Mouse (Mus musculus) MEL (cell line): ENCODE measurements around the gene Zdhhc12. TPM values are rescaled to one million over a fixed set of nuclear protein-coding genes. Genes with fewer than 3 reads are reported as not detected.

Experiments used
- DNase-seq: peaks from one replicate; pipeline ENCODE4 v3.0.0; 2011; ENCODE audit warnings: low read depth, low spot score
- H3K27ac ChIP-seq: 2 replicates; pipeline ENCODE4 v1.5.1; 2012; ENCODE audit warnings: low read depth, mild to moderate bottlenecking, control low read depth, low read length, moderate library complexity; ENCODE audit not compliant: control insufficient read depth
- H3K27me3 ChIP-seq, 2 experiments: fragments of 150-350 bp in 1 of 2; sonication (generic) in 1 of 2; 2 replicates each; pipeline ENCODE4 v1.6.1; 2012; ENCODE audit warnings: low read length in 2 of 2, mild to moderate bottlenecking in 2 of 2, improper control_type of control experiment in 1 of 2, moderate library complexity in 1 of 2; ENCODE audit not compliant: insufficient read depth in 2 of 2, control insufficient read depth in 1 of 2
- H3K36me3 ChIP-seq, 2 experiments: 2 replicates each; pipeline ENCODE4 v1.6.1; 2012 to 2014; ENCODE audit warnings: low read length in 2 of 2, improper control_type of control experiment in 1 of 2, inconsistent platforms in 1 of 2, mild to moderate bottlenecking in 1 of 2; ENCODE audit not compliant: insufficient read depth in 2 of 2, control insufficient read depth in 1 of 2
- H3K4me1 ChIP-seq, 2 experiments: fragments of 150-350 bp in 1 of 2; sonication (generic) in 1 of 2; 2 replicates each; pipeline ENCODE4 v1.6.1; 2012; ENCODE audit warnings: low read length in 2 of 2, improper control_type of control experiment in 1 of 2, mild to moderate bottlenecking in 1 of 2; ENCODE audit not compliant: insufficient read depth in 2 of 2, control insufficient read depth in 1 of 2
- H3K4me3 ChIP-seq, 2 experiments: fragments of 150-350 bp in 1 of 2; sonication (generic) in 1 of 2; 2 replicates each; pipeline ENCODE4 v1.5.1; 2012; ENCODE audit warnings: low read depth in 2 of 2, low read length in 2 of 2, mild to moderate bottlenecking in 2 of 2, moderate library complexity in 2 of 2, control low read depth in 1 of 2, improper control_type of control experiment in 1 of 2; ENCODE audit not compliant: control insufficient read depth in 1 of 2, insufficient read depth in 1 of 2
- H3K79me2 ChIP-seq: 2 replicates; pipeline ENCODE4 v1.6.1; 2012; ENCODE audit warnings: mild to moderate bottlenecking, low read length, moderate library complexity; ENCODE audit not compliant: control insufficient read depth, poor library complexity, insufficient read depth
- H3K9ac ChIP-seq: 2 replicates; pipeline ENCODE4 v1.6.1; 2012; ENCODE audit warnings: low read depth, mild to moderate bottlenecking, control low read depth, low read length, moderate library complexity; ENCODE audit not compliant: control insufficient read depth, poor library complexity, severe bottlenecking
- H3K9me3 ChIP-seq: fragments of 150-350 bp; sonication (generic); replicated peaks from 2 replicates; pipeline ENCODE4 v1.6.1; 2012; ENCODE audit warnings: mild to moderate bottlenecking, low read length, improper control_type of control experiment, moderate library complexity; ENCODE audit not compliant: insufficient read depth
- BHLHE40 ChIP-seq: IDR thresholded peaks from 2 replicates; pipeline ENCODE4 v1.6.1; 2012; ENCODE audit warnings: low read depth, mild to moderate bottlenecking, inconsistent platforms, low read length, improper control_type of control experiment, borderline replicate concordance
- CTCF ChIP-seq, 3 experiments: IDR thresholded peaks in 2 of 3; conservative IDR thresholded peaks in 1 of 3; 2 replicates each; pipeline ENCODE4 v1.5.1; 2011 to 2012; ENCODE audit warnings: low read length in 3 of 3, low read depth in 2 of 3, mild to moderate bottlenecking in 2 of 3, improper control_type of control experiment in 1 of 3, inconsistent platforms in 1 of 3, mixed read lengths in 1 of 3, moderate library complexity in 1 of 3; ENCODE audit not compliant: control insufficient read depth in 1 of 3, insufficient read depth in 1 of 3, poor library complexity in 1 of 3, severe bottlenecking in 1 of 3
- E2F4 ChIP-seq: IDR thresholded peaks from 2 replicates; pipeline ENCODE4 v1.6.1; 2011; ENCODE audit warnings: low read depth, low read length, improper control_type of control experiment, borderline replicate concordance
- ELF1 ChIP-seq: IDR thresholded peaks from 2 replicates; pipeline ENCODE4 v1.6.1; 2014; ENCODE audit warnings: low read depth, mild to moderate bottlenecking, inconsistent platforms, low read length, improper control_type of control experiment, moderate library complexity
- EP300 ChIP-seq, 2 experiments: IDR thresholded peaks; 2 replicates each; pipeline ENCODE4 v1.6.1; 2011; ENCODE audit warnings: improper control_type of control experiment in 2 of 2, low read length in 2 of 2, low read depth in 1 of 2, mild to moderate bottlenecking in 1 of 2
- GATA1 ChIP-seq: IDR thresholded peaks from 2 replicates; pipeline ENCODE4 v1.6.1; 2011; ENCODE audit warnings: low read depth, low read length, improper control_type of control experiment
- HCFC1 ChIP-seq: IDR thresholded peaks from 2 replicates; pipeline ENCODE4 v1.6.1; 2012; ENCODE audit warnings: low read depth, mild to moderate bottlenecking, inconsistent platforms, low read length, improper control_type of control experiment, moderate library complexity
- JUND ChIP-seq: IDR thresholded peaks from 2 replicates; pipeline ENCODE4 v1.6.1; 2011; ENCODE audit warnings: low read depth, mild to moderate bottlenecking, improper control_type of control experiment, low read length
- MAFK ChIP-seq: IDR thresholded peaks from 2 replicates; pipeline ENCODE4 v1.6.1; 2011; ENCODE audit warnings: low read depth, mild to moderate bottlenecking, low read length, improper control_type of control experiment, borderline replicate concordance
- MAZ ChIP-seq: IDR thresholded peaks from 2 replicates; pipeline ENCODE4 v1.6.1; 2012; ENCODE audit warnings: low read depth, mild to moderate bottlenecking, inconsistent platforms, low read length, improper control_type of control experiment
- MYC ChIP-seq: IDR thresholded peaks from 2 replicates; pipeline ENCODE4 v1.6.1; 2011; ENCODE audit warnings: low read depth, mild to moderate bottlenecking, low read length, improper control_type of control experiment, moderate library complexity
- NRF1 ChIP-seq: IDR thresholded peaks from 2 replicates; pipeline ENCODE4 v1.6.1; 2014; ENCODE audit warnings: low read depth, mild to moderate bottlenecking, inconsistent platforms, low read length, improper control_type of control experiment, moderate library complexity; ENCODE audit not compliant: poor library complexity, insufficient read depth, severe bottlenecking
- POLR2AphosphoS5 ChIP-seq: IDR thresholded peaks from 2 replicates; pipeline ENCODE4 v1.6.1; 2012; ENCODE audit warnings: low read depth, borderline replicate concordance, mild to moderate bottlenecking, inconsistent platforms, low read length, moderate library complexity, mixed read lengths
- RAD21 ChIP-seq: IDR thresholded peaks from 2 replicates; pipeline ENCODE4 v1.6.1; 2011; ENCODE audit warnings: mild to moderate bottlenecking, low read depth, low read length, improper control_type of control experiment
- SIN3A ChIP-seq: IDR thresholded peaks from 2 replicates; pipeline ENCODE4 v1.6.1; 2012; ENCODE audit warnings: low read length, improper control_type of control experiment, inconsistent platforms
- SMC3 ChIP-seq: IDR thresholded peaks from 2 replicates; pipeline ENCODE4 v1.6.1; 2011; ENCODE audit warnings: low read depth, low read length, improper control_type of control experiment
- TAL1 ChIP-seq: IDR thresholded peaks from 2 replicates; pipeline ENCODE4 v1.6.1; 2012; ENCODE audit warnings: mild to moderate bottlenecking, inconsistent platforms, low read length, moderate library complexity, mixed read lengths
- TBP ChIP-seq: IDR thresholded peaks from 2 replicates; pipeline ENCODE4 v1.8.0; 2011; ENCODE audit warnings: low read depth, low read length, improper control_type of control experiment
- USF1 ChIP-seq: IDR thresholded peaks from 2 replicates; pipeline ENCODE4 v1.6.1; 2014; ENCODE audit warnings: low read depth, mild to moderate bottlenecking, inconsistent platforms, low read length, improper control_type of control experiment, moderate library complexity
- USF2 ChIP-seq, 2 experiments: IDR thresholded peaks; 2 replicates each; pipeline ENCODE4 v1.6.1; 2011 to 2012; ENCODE audit warnings: improper control_type of control experiment in 2 of 2, low read length in 2 of 2, borderline replicate concordance in 1 of 2, inconsistent platforms in 1 of 2, low read depth in 1 of 2, mild to moderate bottlenecking in 1 of 2; ENCODE audit not compliant: insufficient read depth in 1 of 2
- ZC3H11A ChIP-seq: IDR thresholded peaks from 2 replicates; pipeline ENCODE4 v1.6.1; 2012; ENCODE audit warnings: low read depth, mild to moderate bottlenecking, inconsistent platforms, low read length, improper control_type of control experiment
- polyA plus RNA-seq, 2 experiments: library from polyadenylated mRNA; stranded (reverse) in 1 of 2; unstranded in 1 of 2; fragments of >175 nt in 1 of 2; fragments of >200 nt in 1 of 2; gene quantifications; 2 replicates each; pipeline versions ENCODE4 v1.2.1 to v1.2.4; 2012; ENCODE audit warnings: low replicate concordance in 2 of 2, low read depth in 1 of 2; ENCODE audit not compliant: insufficient read length in 2 of 2, insufficient read depth in 1 of 2, missing spikeins in 1 of 2
- total RNA-seq: library from RNA; depleted of rRNA; stranded (reverse); fragments of 300-350 nt; gene quantifications from 2 replicates; pipeline ENCODE4 v1.2.3, GENCODE M21; 2012

Gene Zdhhc12
- total and polyA plus RNA-seq, 3 experiments, result 25.1 to 42.1 TPM; not detected in 1

- H3K9ac ChIP-seq, result no peak overlapping the region
- no peak overlapping the region for H3K4me3 ChIP-seq
- TF ChIP-seq GATA1, result peak; percentile 45; the same call in 1 of the 2 replicates
- TF ChIP-seq HCFC1, result no peak
- no peak for TF ChIP-seq USF1
- TF ChIP-seq ZC3H11A, result peak; percentile 76
- TF ChIP-seq NRF1, result no peak
- TF ChIP-seq MYC, result 0 out of 2 replicates have a peak, but pooled peaks have one; percentile 37
- peak; percentile 94 for TF ChIP-seq SMC3
- no peak for TF ChIP-seq TBP
- no peak for TF ChIP-seq E2F4
- TF ChIP-seq BHLHE40, result no peak
- TF ChIP-seq JUND, result no peak
- TF ChIP-seq MAFK, result no peak
- no peak for TF ChIP-seq ELF1
- peak; percentile 81 to 96 (median 94) for TF ChIP-seq CTCF (IDR thresholded peaks at IDR 0.05 in 2 of 3, conservative IDR thresholded peaks at IDR 0.05 in 1 of 3; ENCODE audit: control insufficient read depth in 1 of 3, insufficient read depth in 1 of 3, low read depth in 2 of 3, low read length in 3 of 3, poor library complexity in 1 of 3, severe bottlenecking in 1 of 3)
- peak; percentile 45 for TF ChIP-seq SIN3A
- peak; percentile 93 for TF ChIP-seq RAD21
- H3K36me3 ChIP-seq, result no peaks in the 10 kb centered on the region
- no peaks in the 10 kb centered on the region for H3K9me3 ChIP-seq
- H3K27me3 ChIP-seq, result no peaks in the 10 kb centered on the region
- DNase-seq, result peak; percentile 81
- H3K79me2 ChIP-seq, result no peaks in the 10 kb centered on the region
- H3K27ac ChIP-seq, result no peak overlapping the region
- H3K4me1 ChIP-seq, result no peaks in the 10 kb centered on the region
These were observed 12.9 kb upstream of the Zdhhc12 start for GRCm38 (mm10) chr2:30106364-30106763.

- no peak for TF ChIP-seq USF2 (IDR thresholded peaks at IDR 0.05; ENCODE audit: borderline replicate concordance in 1 of 2, insufficient read depth in 1 of 2, low read depth in 1 of 2, low read length in 2 of 2)
- TF ChIP-seq EP300 (IDR thresholded peaks at IDR 0.05; ENCODE audit: low read depth in 1 of 2, low read length in 2 of 2), result no peak
- no peak for TF ChIP-seq HCFC1
- peak in 1 of 3 experiments; percentile 37; a peak in 2 of 6 replicates for TF ChIP-seq CTCF (IDR thresholded peaks at IDR 0.05 in 2 of 3, conservative IDR thresholded peaks at IDR 0.05 in 1 of 3; ENCODE audit: control insufficient read depth in 1 of 3, insufficient read depth in 1 of 3, low read depth in 2 of 3, low read length in 3 of 3, poor library complexity in 1 of 3, severe bottlenecking in 1 of 3)
- no peak for TF ChIP-seq MAZ
- TF ChIP-seq SMC3, result peak; percentile 27; the same call in 1 of the 2 replicates
- no peak for TF ChIP-seq POLR2AphosphoS5
- no peak for TF ChIP-seq TAL1
- TF ChIP-seq, all 39 proteins: peak for 2
- H3K4me1 ChIP-seq, result peaks cover 0 to 3% of the 10 kb centered on the region in 2 experiments; a peak in 2 of 4 replicates
- H3K27ac ChIP-seq, result no peak overlapping the region
- H3K9me3 ChIP-seq, result no peaks in the 10 kb centered on the region
- no peak overlapping the region for H3K4me3 ChIP-seq
- H3K36me3 ChIP-seq, result no peaks in the 10 kb centered on the region
- no peak overlapping the region for H3K9ac ChIP-seq
- no peaks in the 10 kb centered on the region for H3K27me3 ChIP-seq
- DNase-seq, result no peak
- H3K79me2 ChIP-seq, result peaks cover under 1% of the 10 kb centered on the region; the same call in 1 of the 2 replicates
These were observed 6.8 kb upstream of the Zdhhc12 start for GRCm38 (mm10) chr2:30100214-30100613.
